Mouse (Mus musculus) cortical plate, adult 2 months (tissue): ENCODE measurements around the gene Coro7.

Experiments
- CTCF ChIP-seq: fragments of 200-500 bp; IDR thresholded peaks from 2 replicates; pipeline ENCODE4 v1.5.1; 2011; ENCODE audit warnings: mild to moderate bottlenecking, control low read depth, low read length; ENCODE audit not compliant: insufficient read depth; ENCODE audit errors: extremely low read depth
- POLR2A ChIP-seq: fragments of 200-500 bp; IDR thresholded peaks from 2 replicates; pipeline ENCODE4 v1.6.1; 2011; ENCODE audit warnings: mild to moderate bottlenecking, low read length, control low read depth; ENCODE audit not compliant: insufficient read depth; ENCODE audit errors: extremely low read depth

DNA sequence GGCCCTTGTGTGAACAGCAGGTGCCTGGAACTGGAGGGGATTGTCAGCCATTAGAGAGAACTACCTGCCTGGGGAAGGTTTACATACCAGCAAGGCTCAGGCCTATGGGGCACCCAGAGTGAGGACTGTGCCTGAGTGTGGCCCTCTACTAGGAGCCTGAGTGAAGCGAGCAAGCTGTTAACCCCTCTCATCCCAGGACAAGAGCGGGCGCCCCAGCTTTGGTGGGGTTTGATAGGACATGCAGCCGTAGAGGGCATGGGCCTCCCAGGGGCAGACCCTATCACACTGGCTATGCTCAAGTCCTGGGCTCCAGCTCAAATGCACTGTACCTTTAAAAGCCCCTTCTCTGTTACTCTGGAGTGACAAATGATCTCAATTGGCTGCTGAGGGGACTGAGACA lies 32.7 kb downstream of the Coro7 start:
- TF ChIP-seq POLR2A (no peak), CTCF (no peak)
